Mouse (Mus musculus) neutrophil, adult 65 days (primary cell): Measurements from ENCODE around the gene Slc5a3. TPM values are rescaled to one million over a fixed set of nuclear protein-coding genes. Genes with fewer than 3 reads are reported as not detected.

Source experiments
- total RNA-seq: library from RNA; stranded (reverse); gene quantifications from 2 replicates; pipeline ENCODE4 v1.2.4, GENCODE M21; 2023

The Slc5a3 gene
- total RNA-seq = 0.25 and 0.32 TPM in 2 replicates

GRCm38 (mm10) chr16:92057852-92058643 is at the start of gene Slc5a3, which contains the start of the genes Mrps6 and Gm49711:
Slc5a3 (plus strand) TSS chr16:92058322.
Mrps6 (plus strand) TSS chr16:92058270.
Gm49711 (plus strand) TSS chr16:92058316.

Other genes with a start within 250 kb of the Slc5a3 start
- gene Mrps6, start 52 bp upstream of the Slc5a3 start, total RNA-seq = 2.1 and 3.0 TPM in 2 replicates
- not detected in 2 replicates for gene Gm49711, start within 50 bp of the Slc5a3 start, total RNA-seq
- gene Kcne2, start 234.1 kb downstream of the Slc5a3 start, total RNA-seq = not detected in 2 replicates
- gene Smim11, start 243.0 kb downstream of the Slc5a3 start, total RNA-seq = 14.2 and 14.6 TPM in 2 replicates